Mouse (Mus musculus): Measurements from ENCODE around the gene Nfix. TPM values are rescaled to one million over a fixed set of nuclear protein-coding genes. Genes with fewer than 3 reads are reported as not detected.

Gene Nfix
- polyA plus RNA-seq, 1 experiment from 2014 or later, result 36.6 TPM

- 88% methylated on average over 4 of the region's 4 CpGs for WGBS
- H3K9me3 ChIP-seq (ENCODE audit: control insufficient read depth, low read length), result no peaks in the 10 kb centered on the region
- H3K4me1 ChIP-seq (replicated peaks; ENCODE audit: control insufficient read depth, insufficient read depth), result peaks cover 30% of the 10 kb centered on the region
- H3K4me3 ChIP-seq (ENCODE audit: low read depth, low read length), result no peak overlapping the region
- ATAC-seq (ENCODE audit: low FRiP score, low TSS enrichment) (no peak), DNase-seq (ENCODE audit: low spot score) (no peak)
- H3K9ac ChIP-seq (ENCODE audit: low read length), result no peak overlapping the region
- H3K27me3 ChIP-seq (ENCODE audit: control insufficient read depth, insufficient read depth, low read length), result no peaks in the 10 kb centered on the region
- H3K36me3 ChIP-seq (ENCODE audit: control insufficient read depth, insufficient read depth, low read length), result no peaks in the 10 kb centered on the region; the same call in 1 of the 2 replicates
- no peak for TF ChIP-seq CTCF (IDR thresholded peaks at IDR 0.05; ENCODE audit: low read depth)
- no peak for TF ChIP-seq EP300 (optimal IDR thresholded peaks at IDR 0.05)
- no peak overlapping the region for H3K27ac ChIP-seq (replicated peaks)
- no peak overlapping the region for H3K4me2 ChIP-seq (replicated peaks; ENCODE audit: low read depth)
Measured at GRCm38 (mm10) chr8:84736521-84736920, 63.6 kb downstream of the Nfix start.

DNA sequence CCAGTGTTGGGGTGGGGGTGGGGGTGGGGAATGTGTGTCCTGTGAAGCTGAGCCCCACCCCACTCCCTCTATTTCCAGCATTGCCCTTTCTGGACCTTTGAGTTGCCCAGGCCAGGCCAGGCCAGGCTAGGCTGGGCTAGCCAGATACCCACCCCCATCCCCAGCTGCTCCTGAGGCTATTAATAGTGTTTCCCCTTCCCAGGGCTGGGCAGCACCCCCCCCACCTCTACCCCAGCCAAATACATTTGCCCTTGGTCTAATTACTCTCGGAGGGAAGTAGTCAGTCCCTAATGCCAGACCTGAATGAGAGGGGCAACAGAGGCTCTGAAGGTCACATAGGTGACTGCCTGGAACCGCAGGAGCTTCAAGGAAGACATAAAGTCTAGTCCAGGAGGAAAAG, 64.5 kb downstream of the Nfix start:
- WGBS, result 58% methylated on average over 2 of the region's 2 CpGs
- Histone ChIP-seq H3K4me3 (ENCODE audit: low read depth, low read length) (no peak overlapping the region), H3K9me3 (ENCODE audit: control insufficient read depth, low read length) (no peaks in the 10 kb centered on the region), H3K27ac (replicated peaks) (no peak overlapping the region), H3K4me1 (replicated peaks; ENCODE audit: control insufficient read depth, insufficient read depth) (peaks cover 28% of the 10 kb centered on the region), H3K36me3 (ENCODE audit: control insufficient read depth, insufficient read depth, low read length) (no peaks in the 10 kb centered on the region; the same call in 1 of the 2 replicates), H3K4me2 (replicated peaks; ENCODE audit: low read depth) (no peak overlapping the region), H3K9ac (ENCODE audit: low read length) (no peak overlapping the region), H3K27me3 (ENCODE audit: control insufficient read depth, insufficient read depth, low read length) (no peaks in the 10 kb centered on the region)
- no peak for DNase-seq (ENCODE audit: low spot score)
- TF ChIP-seq EP300 (optimal IDR thresholded peaks at IDR 0.05), result no peak
- TF ChIP-seq CTCF (IDR thresholded peaks at IDR 0.05; ENCODE audit: low read depth), result no peak
- ATAC-seq (ENCODE audit: low FRiP score, low TSS enrichment), result no peak

DNA sequence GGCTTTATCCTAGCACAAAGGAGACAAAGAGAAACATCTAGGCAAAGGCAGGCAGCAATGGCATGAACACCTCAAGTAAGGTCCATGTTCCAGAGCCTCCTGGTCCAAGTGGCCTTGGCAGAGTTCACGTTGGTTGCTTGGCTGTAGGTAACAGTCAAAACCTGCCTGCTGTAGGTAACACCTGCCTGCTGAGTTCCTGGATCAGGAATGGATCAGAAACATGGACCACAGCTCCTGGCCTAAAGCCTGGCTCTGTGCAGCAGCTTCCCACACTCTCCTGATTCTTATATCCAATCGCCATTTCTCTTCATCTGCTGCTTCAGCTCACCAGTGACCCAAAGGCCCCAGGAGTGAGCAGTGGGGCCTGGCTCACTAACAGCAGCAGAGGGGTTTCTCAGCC, 65.5 kb downstream of the Nfix start:
- ATAC-seq (ENCODE audit: low FRiP score, low TSS enrichment), result no peak
- H3K4me1 ChIP-seq (replicated peaks; ENCODE audit: control insufficient read depth, insufficient read depth), result peaks cover 30% of the 10 kb centered on the region

DNA sequence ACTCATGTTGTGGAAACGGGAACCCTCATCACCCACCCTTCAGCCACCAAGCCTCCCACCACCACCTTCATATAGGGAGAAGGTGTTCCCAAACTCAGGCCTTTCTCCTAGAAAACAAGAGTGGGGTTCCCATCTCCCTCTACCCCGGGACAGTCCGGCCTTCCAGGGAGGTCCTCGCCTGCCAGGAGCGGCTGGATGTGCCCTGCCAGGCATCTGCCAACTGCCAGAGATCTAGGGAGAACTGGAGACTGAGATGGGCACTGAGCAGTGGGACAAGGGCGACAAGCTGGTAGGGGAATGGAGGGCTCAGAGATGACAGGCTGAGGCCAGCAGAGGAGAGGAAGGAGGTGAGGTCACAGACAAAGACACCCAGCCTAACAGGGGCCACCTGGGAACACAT, 66.2 kb downstream of the Nfix start:
- Histone ChIP-seq H3K4me1 (replicated peaks; ENCODE audit: control insufficient read depth, insufficient read depth) (peaks cover 30% of the 10 kb centered on the region), H3K9ac (ENCODE audit: low read length) (no peak overlapping the region), H3K27me3 (ENCODE audit: control insufficient read depth, insufficient read depth, low read length) (no peaks in the 10 kb centered on the region), H3K9me3 (ENCODE audit: control insufficient read depth, low read length) (no peaks in the 10 kb centered on the region), H3K27ac (replicated peaks) (no peak overlapping the region), H3K4me2 (replicated peaks; ENCODE audit: low read depth) (no peak overlapping the region), H3K36me3 (ENCODE audit: control insufficient read depth, insufficient read depth, low read length) (no peaks in the 10 kb centered on the region; the same call in 1 of the 2 replicates), H3K4me3 (ENCODE audit: low read depth, low read length) (no peak overlapping the region)
- 83% methylated on average over 6 of the region's 6 CpGs for WGBS
- DNase-seq (ENCODE audit: low spot score) (no peak), ATAC-seq (ENCODE audit: low FRiP score, low TSS enrichment) (no peak)
- TF ChIP-seq CTCF (IDR thresholded peaks at IDR 0.05; ENCODE audit: low read depth), result no peak
- no peak for TF ChIP-seq EP300 (optimal IDR thresholded peaks at IDR 0.05)

More for the DNA sequence above, 65.5 kb downstream of the Nfix start:
- DNase-seq (ENCODE audit: low spot score), result no peak
- TF ChIP-seq EP300 (optimal IDR thresholded peaks at IDR 0.05) (no peak), CTCF (IDR thresholded peaks at IDR 0.05; ENCODE audit: low read depth) (no peak)
- Histone ChIP-seq H3K27ac (replicated peaks) (no peak overlapping the region), H3K36me3 (ENCODE audit: control insufficient read depth, insufficient read depth, low read length) (no peaks in the 10 kb centered on the region; the same call in 1 of the 2 replicates), H3K4me3 (ENCODE audit: low read depth, low read length) (no peak overlapping the region), H3K9me3 (ENCODE audit: control insufficient read depth, low read length) (no peaks in the 10 kb centered on the region), H3K4me2 (replicated peaks; ENCODE audit: low read depth) (no peak overlapping the region), H3K9ac (ENCODE audit: low read length) (no peak overlapping the region), H3K27me3 (ENCODE audit: control insufficient read depth, insufficient read depth, low read length) (no peaks in the 10 kb centered on the region)
- 85% methylated on average over 2 of the region's 2 CpGs for WGBS

DNA sequence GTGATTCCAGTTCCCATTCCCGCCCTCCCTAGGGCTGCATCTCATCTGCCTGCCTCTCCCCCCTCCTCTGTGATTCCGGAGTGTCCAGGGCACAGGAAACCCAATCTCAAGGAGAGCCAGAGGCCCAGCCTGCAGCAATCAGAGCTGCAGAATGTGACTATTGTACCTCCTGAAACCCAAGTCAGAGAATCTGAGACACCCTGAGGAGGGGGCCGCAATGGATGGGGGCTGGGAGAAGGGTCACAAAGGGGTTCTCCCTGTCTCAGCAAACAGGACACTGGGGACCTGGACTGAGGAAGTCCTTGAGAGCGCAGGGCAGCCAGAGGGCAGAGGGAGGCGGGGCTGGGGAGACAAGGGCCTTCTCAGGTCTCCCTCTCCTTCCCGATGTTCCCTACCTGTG, 67.1 kb downstream of the Nfix start:
- peak overlapping the region; percentile 88 for H3K27ac ChIP-seq (replicated peaks)
- H3K27me3 ChIP-seq (ENCODE audit: control insufficient read depth, insufficient read depth, low read length), result no peaks in the 10 kb centered on the region
- no peak overlapping the region for H3K4me2 ChIP-seq (replicated peaks; ENCODE audit: low read depth)
- peak overlapping the region; percentile 27; the same call in 1 of the 2 replicates for H3K9ac ChIP-seq (ENCODE audit: low read length)
- ATAC-seq (ENCODE audit: low FRiP score, low TSS enrichment) (no peak), DNase-seq (ENCODE audit: low spot score) (peak; percentile 56)
- WGBS, result 52% methylated on average over 6 of the region's 6 CpGs
- H3K4me1 ChIP-seq (replicated peaks; ENCODE audit: control insufficient read depth, insufficient read depth), result peaks cover 30% of the 10 kb centered on the region
- no peak overlapping the region for H3K4me3 ChIP-seq (ENCODE audit: low read depth, low read length)
- H3K9me3 ChIP-seq (ENCODE audit: control insufficient read depth, low read length), result no peaks in the 10 kb centered on the region
- H3K36me3 ChIP-seq (ENCODE audit: control insufficient read depth, insufficient read depth, low read length), result no peaks in the 10 kb centered on the region; the same call in 1 of the 2 replicates
- TF ChIP-seq EP300 (optimal IDR thresholded peaks at IDR 0.05), result no peak
- TF ChIP-seq CTCF (IDR thresholded peaks at IDR 0.05; ENCODE audit: low read depth), result no peak

- H3K9ac ChIP-seq (ENCODE audit: low read length), result peak overlapping the region; percentile 27; the same call in 1 of the 2 replicates
- no peaks in the 10 kb centered on the region; the same call in 1 of the 2 replicates for H3K36me3 ChIP-seq (ENCODE audit: control insufficient read depth, insufficient read depth, low read length)
- no peak overlapping the region for H3K4me3 ChIP-seq (ENCODE audit: low read depth, low read length)
- H3K4me2 ChIP-seq (replicated peaks; ENCODE audit: low read depth), result no peak overlapping the region
- peaks cover 27% of the 10 kb centered on the region for H3K4me1 ChIP-seq (replicated peaks; ENCODE audit: control insufficient read depth, insufficient read depth)
- H3K27ac ChIP-seq (replicated peaks), result peak overlapping the region; percentile 88
- TF ChIP-seq EP300 (optimal IDR thresholded peaks at IDR 0.05) (no peak), CTCF (IDR thresholded peaks at IDR 0.05; ENCODE audit: low read depth) (no peak)
- no peaks in the 10 kb centered on the region for H3K9me3 ChIP-seq (ENCODE audit: control insufficient read depth, low read length)
- H3K27me3 ChIP-seq (ENCODE audit: control insufficient read depth, insufficient read depth, low read length), result no peaks in the 10 kb centered on the region
- 47% methylated on average over 5 of the region's 5 CpGs for WGBS
- no peak for ATAC-seq (ENCODE audit: low FRiP score, low TSS enrichment)
- no peak for DNase-seq (ENCODE audit: low spot score)
Measured at GRCm38 (mm10) chr8:84732545-84732944, 67.6 kb downstream of the Nfix start.

Data from stomach, postnatal 0 days (tissue).